Mouse (Mus musculus): ENCODE results near the gene Dedd2. TPM values are rescaled to one million over a fixed set of nuclear protein-coding genes. Genes with fewer than 3 reads are reported as not detected.

The Dedd2 gene
- total and polyA plus RNA-seq, 3 experiments = 10.6 to 13.9 (median 11.7) TPM

GRCm38 (mm10) chr7:25192110-25192509, 28.3 kb downstream of the Dedd2 start:
- no peaks in the 10 kb centered on the region for H3K79me2 ChIP-seq (replicated peaks; ENCODE audit: control insufficient read depth, extremely low read depth, insufficient read depth, poor library complexity, severe bottlenecking)
- H3K4me2 ChIP-seq (ENCODE audit: insufficient read depth, low read depth, poor library complexity, severe bottlenecking) = no peak overlapping the region
- DNase-seq (ENCODE audit: extremely low read depth) = no peak
- H3K4me3 ChIP-seq (replicated peaks in 1 of 3; ENCODE audit: low read depth in 2 of 3, low read length in 2 of 3, poor library complexity in 1 of 3) = no peak overlapping the region
- dilution Hi-C loops (cut with MboI; ENCODE audit: extremely low pct_ligation_motif_present, extremely low pct_unique_long_range_greater_than_20kb, low sequenced_read_pairs) (no loop called here), in situ Hi-C loops (cut with MboI; ENCODE audit: low pct_ligation_motif_present, low pct_unique_long_range_greater_than_20kb, low sequenced_read_pairs) (no loop called here)
- TF ChIP-seq MYC (IDR thresholded peaks at IDR 0.05; ENCODE audit: low read depth, low read length) (no peak), MAZ (IDR thresholded peaks at IDR 0.05; ENCODE audit: low read depth, low read length) (no peak), BHLHE40 (IDR thresholded peaks at IDR 0.05; ENCODE audit: low read depth, low read length) (no peak), USF2 (conservative IDR thresholded peaks at IDR 0.05; ENCODE audit: low read depth, low read length) (peak; percentile 44), USF1 (IDR thresholded peaks at IDR 0.05; ENCODE audit: low read depth, low read length) (peak; percentile 44)
- H3K9ac ChIP-seq (ENCODE audit: insufficient read depth, low read depth) = no peak overlapping the region
- no peak overlapping the region for H3K27ac ChIP-seq (ENCODE audit: insufficient read depth, low read depth)
- H3K4me1 ChIP-seq (ENCODE audit: control insufficient read depth in 1 of 2, insufficient read depth in 2 of 2) = peaks cover 0 to 7% of the 10 kb centered on the region in 2 experiments; a peak in 3 of 4 replicates
- H3K27me3 ChIP-seq (replicated peaks) = no peaks in the 10 kb centered on the region
- no peaks in the 10 kb centered on the region for H3K9me3 ChIP-seq (replicated peaks; ENCODE audit: low read length)
- no peaks in the 10 kb centered on the region for H3K36me3 ChIP-seq (replicated peaks in 1 of 2; ENCODE audit: control insufficient read depth in 1 of 2, insufficient read depth in 1 of 2, low read length in 1 of 2)

DNA sequence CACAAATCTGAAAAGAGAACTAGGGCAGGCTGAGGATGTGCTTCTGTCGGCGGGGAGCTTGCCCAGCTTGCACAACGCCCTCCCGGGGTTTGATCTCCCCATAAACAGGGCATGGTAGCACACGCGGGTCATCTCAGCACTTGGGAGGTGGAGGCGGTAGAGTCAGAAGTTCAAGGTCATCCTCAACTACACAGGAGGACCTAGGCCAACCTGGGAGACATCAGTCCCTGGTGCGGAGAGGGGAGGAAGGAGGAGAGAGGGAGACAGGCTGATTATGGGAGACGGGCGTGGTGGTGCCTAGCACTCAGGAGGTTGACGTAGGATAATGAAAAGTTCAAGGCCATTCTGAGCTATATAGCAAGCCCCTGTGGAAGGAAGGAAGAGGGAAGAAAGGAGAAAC, 29.6 kb downstream of the Dedd2 start:
- Histone ChIP-seq H3K4me3 (replicated peaks in 1 of 3; ENCODE audit: low read depth in 2 of 3, low read length in 2 of 3, poor library complexity in 1 of 3) (no peak overlapping the region), H3K27me3 (replicated peaks) (no peaks in the 10 kb centered on the region), H3K36me3 (replicated peaks in 1 of 2; ENCODE audit: control insufficient read depth in 1 of 2, insufficient read depth in 1 of 2, low read length in 1 of 2) (no peaks in the 10 kb centered on the region), H3K79me2 (replicated peaks; ENCODE audit: control insufficient read depth, extremely low read depth, insufficient read depth, poor library complexity, severe bottlenecking) (no peaks in the 10 kb centered on the region), H3K9me3 (replicated peaks; ENCODE audit: low read length) (no peaks in the 10 kb centered on the region), H3K9ac (ENCODE audit: insufficient read depth, low read depth) (no peak overlapping the region), H3K27ac (ENCODE audit: insufficient read depth, low read depth) (no peak overlapping the region), H3K4me1 (ENCODE audit: control insufficient read depth in 1 of 2, insufficient read depth in 2 of 2) (peaks cover 0 to 7% of the 10 kb centered on the region in 2 experiments; a peak in 3 of 4 replicates), H3K4me2 (ENCODE audit: insufficient read depth, low read depth, poor library complexity, severe bottlenecking) (no peak overlapping the region)
- in situ Hi-C loops (cut with MboI; ENCODE audit: low pct_ligation_motif_present, low pct_unique_long_range_greater_than_20kb, low sequenced_read_pairs) (no loop called here), dilution Hi-C loops (cut with MboI; ENCODE audit: extremely low pct_ligation_motif_present, extremely low pct_unique_long_range_greater_than_20kb, low sequenced_read_pairs) (no loop called here)
- TF ChIP-seq HCFC1 (IDR thresholded peaks at IDR 0.05; ENCODE audit: low read depth, low read length) (no peak), USF1 (IDR thresholded peaks at IDR 0.05; ENCODE audit: low read depth, low read length) (no peak), MAFK (IDR thresholded peaks at IDR 0.05; ENCODE audit: insufficient replicate concordance, low read length) (no peak), GABPA (IDR thresholded peaks at IDR 0.05; ENCODE audit: insufficient replicate concordance, low read depth, low read length) (no peak), E2F4 (IDR thresholded peaks at IDR 0.05; ENCODE audit: insufficient replicate concordance, low read depth, low read length) (no peak), ZNF384 (IDR thresholded peaks at IDR 0.05; ENCODE audit: low read depth, low read length) (no peak), POLR2A (IDR thresholded peaks at IDR 0.05; ENCODE audit: low read depth, low read length) (no peak), BHLHE40 (IDR thresholded peaks at IDR 0.05; ENCODE audit: low read depth, low read length) (no peak), JUN (IDR thresholded peaks at IDR 0.05; ENCODE audit: insufficient read depth, low read depth, low read length) (no peak), NELFE (IDR thresholded peaks at IDR 0.05; ENCODE audit: low read depth, low read length) (no peak), MAX (IDR thresholded peaks at IDR 0.05; ENCODE audit: low read length) (no peak), EP300 (IDR thresholded peaks at IDR 0.05; ENCODE audit: low read length) (no peak), SMC3 (IDR thresholded peaks at IDR 0.05; ENCODE audit: low read depth, low read length) (no peak), MXI1 (IDR thresholded peaks at IDR 0.05; ENCODE audit: low read depth, low read length) (no peak), CTCF (conservative IDR thresholded peaks at IDR 0.05 in 1 of 2, IDR thresholded peaks at IDR 0.05 in 1 of 2; ENCODE audit: low read depth in 2 of 2, low read length in 2 of 2) (no peak), SIN3A (IDR thresholded peaks at IDR 0.05; ENCODE audit: low read length) (no peak), RCOR1 (conservative IDR thresholded peaks at IDR 0.05; ENCODE audit: low read depth, low read length) (no peak)
- no peak for DNase-seq (ENCODE audit: extremely low read depth)
